In the genomic region with DNA sequence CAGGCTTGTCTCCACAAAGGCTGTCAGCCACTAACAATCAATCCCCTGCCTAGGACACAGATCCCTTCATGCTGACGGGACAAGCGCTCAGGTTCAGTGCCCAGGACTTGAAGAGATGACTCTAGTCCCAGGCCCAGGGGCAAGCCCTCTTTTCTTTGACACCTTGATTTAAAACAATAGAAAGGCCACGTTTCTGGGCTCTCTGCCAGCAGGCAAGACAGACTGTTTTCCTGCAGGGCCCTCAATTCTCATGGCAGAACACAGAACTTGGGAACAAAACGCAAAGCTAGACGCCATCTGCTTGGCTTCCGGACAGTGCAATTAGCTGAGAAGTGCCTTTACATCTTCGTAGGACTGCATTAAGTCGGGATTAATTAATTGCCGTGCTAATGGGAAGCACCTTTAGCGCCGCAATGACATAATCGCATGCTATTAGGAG, we compare ENCODE assay signal across 9 mouse cellular contexts. TPM values are rescaled to one million over a fixed set of nuclear protein-coding genes. Genes with fewer than 3 reads are reported as not detected.
DNase-seq lines count a peak whose midpoint lies in the region; TF ChIP-seq lines count a peak whose summit lies in the region.
"Had no signal": no experiment of that assay in that cellular context is flagged by ENCODE, and none has a peak within 500 bp of the region (broad histone marks: within the 10 kb centered on the region; RNA-seq: fewer than 3 reads in every experiment).

No protein-coding gene starts in this region.

- H3K27ac ChIP-seq in gastrocnemius, adult 2 months: peak overlapping the region; percentile 77
- H3K27ac ChIP-seq in forebrain, embryonic 10.5 days: peak overlapping the region; percentile 42
- H3K27ac ChIP-seq: liver, embryonic 15.5 days had no signal

- no peak for TF ChIP-seq CTCF in gastrocnemius, adult 2 months (IDR thresholded peaks at IDR 0.05)

- 54% methylated on average over 12 of the region's 12 CpGs for WGBS in forebrain, embryonic 10.5 days

- H3K4me3 ChIP-seq in gastrocnemius, adult 2 months: no peak overlapping the region
- H3K4me3 ChIP-seq in forebrain, embryonic 10.5 days: no peak overlapping the region
- H3K4me3 ChIP-seq: liver, embryonic 15.5 days had no signal

- H3K9me3 ChIP-seq in forebrain, embryonic 10.5 days: no peaks in the 10 kb centered on the region
- H3K9me3 ChIP-seq: liver, embryonic 15.5 days had no signal

- intact Hi-C loops in gastrocnemius, adult 2 months (cut with DNase I): loop anchor here (10.0 kb wide), 1 partner anchor 208 kb away; no protein-coding TSS in a partner anchor

- peaks cover 20% of the 10 kb centered on the region for H3K4me1 ChIP-seq in forebrain, embryonic 10.5 days

- H3K27me3 ChIP-seq in forebrain, embryonic 10.5 days (ENCODE audit: poor library complexity, severe bottlenecking): peaks cover 7% of the 10 kb centered on the region; the same call in 1 of the 2 replicates
- H3K27me3 ChIP-seq: liver, embryonic 15.5 days had no signal

- peak; percentile 57 for DNase-seq in gastrocnemius, adult 2 months
- no peak for DNase-seq in gastrocnemius, adult 8-10 months (ENCODE audit: low spot score in 2 of 2)
- no peak for DNase-seq in forebrain, embryonic 10.5 days (ENCODE audit: extremely low spot score, low spot score)
- DNase-seq in heart, postnatal 4 days: peak; percentile 78
- peak; percentile 51 for DNase-seq in lung, postnatal 36 days
- DNase-seq in frontal cortex, adult 2 months (ENCODE audit: extremely low spot score in 1 of 2, low spot score in 1 of 2): no peak
- DNase-seq in left cerebral cortex, adult 8-10 months (ENCODE audit: low spot score in 2 of 2): no peak
- no peak for DNase-seq in right cerebral cortex, postnatal 14 days

- peaks cover 38% of the 10 kb centered on the region for H3K36me3 ChIP-seq in forebrain, embryonic 10.5 days (replicated peaks)
- H3K36me3 ChIP-seq: liver, embryonic 15.5 days had no signal

RNA-seq across cellular contexts. Expression of gene Elk3, which starts 28.4 kb away (rescaled TPM):
- total RNA-seq in gastrocnemius, adult 2 months (2021): 10 to 100 TPM; 11.7 to 14.2 TPM
- total RNA-seq in gastrocnemius, adult 8-10 months (2022): 10 to 100 TPM in 1 of 4 experiments, 1 to 10 TPM in 3; 6.9 to 11.1 (median 8.1) TPM
- 13.1 and 14.5 TPM in 2 replicates for polyA plus RNA-seq in forebrain, embryonic 10.5 days (2016; fragmentation: Nextera tagmentation; extraction: Ambion mirVana)
- total RNA-seq in heart, postnatal 4 days (2021): 100 to 1,000 TPM; 102 to 103 TPM
- polyA plus RNA-seq in frontal cortex, adult 2 months (2012; rRNA removed): 8.0 and 8.4 TPM in 2 replicates
- 10 to 100 TPM in 2 of 4 experiments, 1 to 10 TPM in 2; 7.4 to 12.3 (median 9.6) TPM for total RNA-seq in left cerebral cortex, adult 8-10 months (2022)

Comparison
In these comparisons a context has a peak if more than half of its experiments do, and no peak if none do; other contexts are left out.
1. DNase-seq: peak in gastrocnemius, adult 2 months (single experiment), heart, postnatal 4 days (single experiment) and lung, postnatal 36 days (single experiment); none in gastrocnemius, adult 8-10 months (0 of 2), forebrain, embryonic 10.5 days (single experiment), frontal cortex, adult 2 months (0 of 2), left cerebral cortex, adult 8-10 months (0 of 2) and right cerebral cortex, postnatal 14 days (single experiment).
2. RNA of gene Elk3, which starts 28.4 kb away (total RNA-seq): 102 to 103 TPM in heart, postnatal 4 days; 11.7 to 14.2 TPM in gastrocnemius, adult 2 months, 7.4 to 12.3 TPM in left cerebral cortex, adult 8-10 months and 6.9 to 11.1 TPM in gastrocnemius, adult 8-10 months; every median in the first group is over 4 times any median in the second.